Mouse (Mus musculus): ENCODE measurements at regions not wholly inside any gene's neighbourhood (a gene's known extent, or its start where the extent isn't known, plus 50 kb on each side); places are given as distances from the start of the nearest gene placed in this dataset.

- WGBS = 69% methylated on average over 11 of the region's 11 CpGs
- Histone ChIP-seq H3K4me2 (replicated peaks) (no peak overlapping the region), H3K4me1 (peaks cover 15% of the 10 kb centered on the region), H3K36me3 (no peaks in the 10 kb centered on the region), H3K9me3 (no peaks in the 10 kb centered on the region), H3K9ac (replicated peaks) (no peak overlapping the region), H3K4me3 (no peak overlapping the region), H3K27ac (replicated peaks) (no peak overlapping the region), H3K27me3 (0 out of 2 replicates have a peak, but pooled peaks cover 5% of the 10 kb centered on the region)
- ATAC-seq (ENCODE audit: low FRiP score, low read depth) = no peak
These were observed 60.3 kb upstream of the Vamp9 start for GRCm38 (mm10) chr5:99845565-99846255.

- ATAC-seq (ENCODE audit: low FRiP score, low read depth) = no peak
- no peaks in the 10 kb centered on the region for H3K9me3 ChIP-seq
- no peak overlapping the region for H3K27ac ChIP-seq (replicated peaks)
- peaks cover 15% of the 10 kb centered on the region for H3K4me1 ChIP-seq
- H3K4me3 ChIP-seq = no peak overlapping the region
- WGBS = 84% methylated on average over 17 of the region's 17 CpGs
- no peak overlapping the region for H3K9ac ChIP-seq (replicated peaks)
- H3K27me3 ChIP-seq = no peaks in the 10 kb centered on the region
- no peaks in the 10 kb centered on the region for H3K36me3 ChIP-seq
- no peak overlapping the region for H3K4me2 ChIP-seq (replicated peaks)
These were observed 57.7 kb upstream of the Vamp9 start for GRCm38 (mm10) chr5:99848158-99848988.

GRCm38 (mm10) chr5:99849001-99849400 lies 57.1 kb upstream of the Vamp9 start:
- Histone ChIP-seq H3K4me2 (replicated peaks) (no peak overlapping the region), H3K9me3 (no peaks in the 10 kb centered on the region), H3K4me3 (no peak overlapping the region), H3K27ac (replicated peaks) (no peak overlapping the region), H3K36me3 (no peaks in the 10 kb centered on the region), H3K9ac (replicated peaks) (no peak overlapping the region), H3K27me3 (no peaks in the 10 kb centered on the region), H3K4me1 (peaks cover 15% of the 10 kb centered on the region)
- 63% methylated on average over 9 of the region's 9 CpGs for WGBS
- no peak for ATAC-seq (ENCODE audit: low FRiP score, low read depth)

- no peak overlapping the region for H3K27ac ChIP-seq (replicated peaks)
- H3K4me3 ChIP-seq = no peak overlapping the region
- no peaks in the 10 kb centered on the region for H3K9me3 ChIP-seq
- H3K4me2 ChIP-seq (replicated peaks) = no peak overlapping the region
- H3K9ac ChIP-seq (replicated peaks) = no peak overlapping the region
- no peak for ATAC-seq (ENCODE audit: low FRiP score, low read depth)
- 69% methylated on average over 4 of the region's 4 CpGs for whole genome bisulfite sequencing
- H3K36me3 ChIP-seq = no peaks in the 10 kb centered on the region
- H3K4me1 ChIP-seq = peaks cover 10% of the 10 kb centered on the region; the same call in 1 of the 2 replicates
- H3K27me3 ChIP-seq = 0 out of 2 replicates have a peak, but pooled peaks cover 5% of the 10 kb centered on the region
These were observed 53.7 kb upstream of the Vamp9 start for GRCm38 (mm10) chr5:99852316-99852715.

Data from midbrain, embryonic 12.5 days (tissue).